Mouse (Mus musculus): Measurements from ENCODE around the gene Fgfr2.

- TF ChIP-seq CTCF (IDR thresholded peaks at IDR 0.05; ENCODE audit: insufficient read depth, low read length): no peak
- no peak for TF ChIP-seq POLR2A (IDR thresholded peaks at IDR 0.05; ENCODE audit: borderline replicate concordance, extremely low read depth, low read depth, low read length)
These were observed 712.2 kb downstream of the Fgfr2 start for GRCm38 (mm10) chr7:132410958-132411357.
